Mouse (Mus musculus) hindbrain, embryonic 11.5 days (tissue): Measurements from ENCODE around the gene Syt12. TPM values are rescaled to one million over a fixed set of nuclear protein-coding genes. Genes with fewer than 3 reads are reported as not detected.
A peak's percentile ranks its signal among the peaks of the same experiment; 100 is the strongest.

Source experiments
- ATAC-seq: fragments of 200-750 bp; cut with Nextera tagmentation; 2 replicates; pipeline ENCODE4 v1.8.0; 2017; ENCODE audit warnings: mild to moderate bottlenecking, moderate TSS enrichment, moderate library complexity; ENCODE audit not compliant: low FRiP score
- DNase-seq: peaks from one replicate; pipeline ENCODE4 v3.0.0-alpha.2; 2015; ENCODE audit warnings: low spot score
- H3K27ac ChIP-seq: fragments of 300-500 bp; sonication (generic); 2 replicates; pipeline ENCODE4 v1.5.1; 2014; ENCODE audit warnings: mild to moderate bottlenecking, low read depth, low read length
- H3K27me3 ChIP-seq: fragments of 300-500 bp; sonication (generic); 2 replicates; pipeline ENCODE4 v1.6.1; 2014; ENCODE audit warnings: mild to moderate bottlenecking, low read length, moderate library complexity, mixed read lengths; ENCODE audit not compliant: control insufficient read depth, insufficient read depth
- H3K36me3 ChIP-seq: fragments of 300-500 bp; sonication (generic); 2 replicates; pipeline ENCODE4 v1.6.1; 2014; ENCODE audit warnings: mild to moderate bottlenecking, low read length, moderate library complexity, mixed read lengths; ENCODE audit not compliant: control insufficient read depth, insufficient read depth
- H3K4me1 ChIP-seq: fragments of 300-500 bp; sonication (generic); replicated peaks from 2 replicates; pipeline ENCODE4 v1.6.1; 2014; ENCODE audit warnings: low read length, mixed read lengths; ENCODE audit not compliant: control insufficient read depth, insufficient read depth
- H3K4me2 ChIP-seq: fragments of 300-500 bp; sonication (generic); replicated peaks from 2 replicates; pipeline ENCODE4 v1.6.1; 2014; ENCODE audit warnings: mild to moderate bottlenecking, low read depth, low read length
- H3K4me3 ChIP-seq: fragments of 300-500 bp; sonication (generic); 2 replicates; pipeline ENCODE4 v1.5.1; 2014; ENCODE audit warnings: low read depth, low read length
- H3K9ac ChIP-seq: fragments of 300-500 bp; sonication (generic); 2 replicates; pipeline ENCODE4 v1.6.1; 2014; ENCODE audit warnings: low read depth, low read length
- H3K9me3 ChIP-seq: fragments of 300-500 bp; sonication (generic); 2 replicates; pipeline ENCODE4 v1.6.1; 2016; ENCODE audit warnings: low read length; ENCODE audit not compliant: control insufficient read depth
- WGBS: fragments of 180-500 bp; shearing (Covaris S2); extraction: QIAGEN DNeasy Blood & Tissue Kit; methylation state at CpG from one replicate; pipeline ENCODE4 v1.1.7; 2014; 5-methylcytosine and 5-hydroxymethylcytosine counted together
- polyA plus RNA-seq: library from polyadenylated mRNA; unstranded; fragments of >200 nt; fragmentation: Nextera tagmentation; extraction: Ambion mirVana; gene quantifications from 2 replicates; pipeline ENCODE4 v1.2.1, GENCODE M21; 2014

Syt12 gene
- polyA plus RNA-seq, 1 experiment from 2014 or later = 0.99 TPM

DNA sequence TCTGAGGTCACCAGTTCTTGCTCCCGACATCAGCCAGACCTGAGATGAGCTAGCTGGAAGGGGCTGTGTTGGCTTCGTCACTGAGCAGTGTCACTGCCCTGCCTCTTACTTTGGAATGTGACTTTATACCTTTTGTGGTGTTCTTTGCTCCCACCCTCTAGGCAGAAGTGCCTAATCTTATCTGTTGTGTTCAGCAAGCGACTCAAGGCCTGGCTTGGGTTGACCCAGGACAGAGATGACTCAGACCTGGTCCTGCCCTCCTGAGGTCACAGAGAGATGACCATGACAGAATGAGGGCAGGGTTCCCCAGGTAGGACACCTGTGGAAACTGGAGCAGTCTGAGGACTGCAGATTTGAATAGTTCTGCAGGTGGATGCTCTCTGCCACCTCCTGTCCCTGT, 41.0 kb downstream of the Syt12 start:
- WGBS = 93% methylated on average over 3 of the region's 3 CpGs

GRCm38 (mm10) chr19:4434999-4435398, 42.2 kb downstream of the Syt12 start:
- peaks cover 7% of the 10 kb centered on the region; the same call in 1 of the 2 replicates for H3K27me3 ChIP-seq
- no peaks in the 10 kb centered on the region for H3K9me3 ChIP-seq
- ATAC-seq (no peak), DNase-seq (no peak)
- 82% methylated on average over 1 of the region's 1 CpGs for WGBS
- H3K36me3 ChIP-seq = no peaks in the 10 kb centered on the region
- H3K4me3 ChIP-seq = no peak overlapping the region
- H3K4me1 ChIP-seq = no peaks in the 10 kb centered on the region; the same call in 1 of the 2 replicates
- H3K9ac ChIP-seq = no peak overlapping the region
- no peak overlapping the region for H3K27ac ChIP-seq
- no peak overlapping the region for H3K4me2 ChIP-seq

More for the DNA sequence above, 41.0 kb downstream of the Syt12 start:
- Histone ChIP-seq H3K4me1 (no peaks in the 10 kb centered on the region; the same call in 1 of the 2 replicates), H3K9me3 (no peaks in the 10 kb centered on the region), H3K4me3 (no peak overlapping the region), H3K9ac (no peak overlapping the region), H3K4me2 (no peak overlapping the region), H3K36me3 (no peaks in the 10 kb centered on the region), H3K27ac (no peak overlapping the region), H3K27me3 (peaks cover 13% of the 10 kb centered on the region; the same call in 1 of the 2 replicates)
- ATAC-seq (no peak), DNase-seq (no peak)

- WGBS = 88% methylated on average over 1 of the region's 1 CpGs
Measured at GRCm38 (mm10) chr19:4433756-4434155, 43.5 kb downstream of the Syt12 start.

DNA sequence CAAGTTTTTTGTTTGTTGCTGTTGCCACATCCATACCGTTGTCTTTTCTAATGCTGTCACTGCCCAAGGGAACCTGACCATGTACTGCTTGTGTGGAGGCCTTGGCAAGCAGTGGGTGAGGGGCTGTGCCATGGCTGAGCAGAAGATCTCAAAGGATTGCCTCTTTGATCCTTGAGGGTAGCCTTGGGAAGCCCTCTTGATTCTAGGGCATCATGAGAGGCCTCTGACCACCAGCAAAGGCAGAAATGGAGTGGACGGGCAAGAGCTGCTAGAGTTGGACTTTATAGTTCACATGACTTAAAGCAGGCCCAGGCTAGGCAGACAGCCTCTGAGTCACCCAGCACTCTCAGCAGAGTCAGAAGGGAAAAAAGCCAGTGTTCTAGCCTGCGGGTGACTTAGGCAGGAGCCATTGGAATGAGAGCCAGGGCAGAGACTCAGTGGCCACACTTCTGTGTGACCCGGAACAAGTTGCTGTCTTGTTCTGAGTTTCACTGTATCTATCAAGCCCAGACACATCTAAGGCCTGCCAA, 47.1 kb downstream of the Syt12 start:
- no peak for DNase-seq
- Histone ChIP-seq H3K4me2 (no peak overlapping the region), H3K4me1 (no peaks in the 10 kb centered on the region), H3K9me3 (no peaks in the 10 kb centered on the region), H3K36me3 (no peaks in the 10 kb centered on the region), H3K27me3 (no peaks in the 10 kb centered on the region), H3K4me3 (no peak overlapping the region), H3K9ac (no peak overlapping the region), H3K27ac (no peak overlapping the region)
- WGBS = 94% methylated on average over 4 of the region's 4 CpGs
- ATAC-seq = no peak

More at GRCm38 (mm10) chr19:4433756-4434155, 43.5 kb downstream of the Syt12 start:
- Histone ChIP-seq H3K27me3 (0 out of 2 replicates have a peak, but pooled peaks cover under 1% of the 10 kb centered on the region), H3K9me3 (no peaks in the 10 kb centered on the region), H3K4me3 (no peak overlapping the region), H3K9ac (no peak overlapping the region), H3K4me1 (no peaks in the 10 kb centered on the region), H3K36me3 (no peaks in the 10 kb centered on the region), H3K27ac (no peak overlapping the region), H3K4me2 (no peak overlapping the region)
- ATAC-seq = no peak
- no peak for DNase-seq

- no peak overlapping the region for H3K27ac ChIP-seq
- no peaks in the 10 kb centered on the region for H3K36me3 ChIP-seq
- DNase-seq = peak; percentile 47
- no peaks in the 10 kb centered on the region for H3K9me3 ChIP-seq
- H3K4me2 ChIP-seq = no peak overlapping the region
- no peak overlapping the region for H3K4me3 ChIP-seq
- ATAC-seq = no peak
- no peak overlapping the region for H3K9ac ChIP-seq
- 72% methylated on average over 19 of the region's 19 CpGs for WGBS
- no peaks in the 10 kb centered on the region for H3K4me1 ChIP-seq
- no peaks in the 10 kb centered on the region for H3K27me3 ChIP-seq
Measured at GRCm38 (mm10) chr19:4425610-4426366, 51.5 kb downstream of the Syt12 start.

GRCm38 (mm10) chr19:4423021-4423420, 54.2 kb downstream of the Syt12 start:
- H3K9me3 ChIP-seq = no peaks in the 10 kb centered on the region
- H3K36me3 ChIP-seq = no peaks in the 10 kb centered on the region

GRCm38 (mm10) chr19:4422581-4422980, 54.7 kb downstream of the Syt12 start:
- Histone ChIP-seq H3K4me2 (no peak overlapping the region), H3K36me3 (no peaks in the 10 kb centered on the region), H3K9ac (no peak overlapping the region), H3K27ac (no peak overlapping the region), H3K4me1 (no peaks in the 10 kb centered on the region), H3K9me3 (no peaks in the 10 kb centered on the region), H3K27me3 (no peaks in the 10 kb centered on the region), H3K4me3 (no peak overlapping the region)
- no peak for ATAC-seq
- WGBS = 97% methylated on average over 3 of the region's 3 CpGs
- DNase-seq = no peak

More at GRCm38 (mm10) chr19:4423021-4423420, 54.2 kb downstream of the Syt12 start:
- DNase-seq (no peak), ATAC-seq (no peak)
- no peak overlapping the region for H3K4me2 ChIP-seq
- H3K27ac ChIP-seq = no peak overlapping the region
- no peak overlapping the region for H3K9ac ChIP-seq
- 78% methylated on average over 3 of the region's 3 CpGs for WGBS
- no peaks in the 10 kb centered on the region for H3K4me1 ChIP-seq
- no peak overlapping the region for H3K4me3 ChIP-seq
- no peaks in the 10 kb centered on the region for H3K27me3 ChIP-seq

DNA sequence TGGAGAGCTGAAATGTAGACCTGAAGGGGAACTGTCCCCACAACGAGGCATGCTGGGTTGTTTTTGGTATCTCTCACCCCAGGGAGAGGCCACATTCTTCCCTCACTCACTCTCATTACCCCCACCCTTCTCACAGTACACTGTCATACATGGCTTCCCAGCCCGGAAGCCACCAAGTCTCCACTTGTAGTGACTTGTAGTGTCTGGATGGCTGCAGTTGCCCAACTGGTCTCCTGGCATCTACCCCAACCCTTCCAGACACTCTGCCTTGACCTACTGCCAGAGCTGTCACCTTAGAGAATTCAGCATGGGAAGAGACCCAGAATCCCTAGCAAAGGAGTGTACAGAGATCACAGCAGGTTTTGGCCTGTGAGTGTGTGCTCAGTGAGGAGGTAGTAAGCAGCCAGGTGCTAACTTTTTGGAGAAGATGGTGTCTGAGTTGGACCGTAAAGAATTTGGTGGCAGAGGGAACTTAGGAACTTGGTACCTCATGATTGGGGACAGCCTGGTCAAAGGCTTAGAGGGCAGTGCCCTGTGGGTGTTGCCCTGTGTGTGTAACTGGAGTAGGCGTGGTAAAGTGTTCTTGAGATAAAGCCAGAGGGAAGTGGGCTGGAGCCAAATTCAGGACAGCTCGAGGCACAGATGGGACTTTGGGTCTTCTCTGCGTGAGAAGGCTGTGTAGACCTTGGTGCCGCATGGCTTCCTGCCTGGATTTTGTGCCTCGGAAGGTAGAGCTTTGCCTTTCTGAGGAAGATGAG, 56.9 kb downstream of the Syt12 start:
- Histone ChIP-seq H3K9me3 (no peaks in the 10 kb centered on the region), H3K4me2 (no peak overlapping the region), H3K4me3 (no peak overlapping the region), H3K4me1 (no peaks in the 10 kb centered on the region), H3K9ac (no peak overlapping the region), H3K27ac (no peak overlapping the region), H3K27me3 (no peaks in the 10 kb centered on the region), H3K36me3 (no peaks in the 10 kb centered on the region)
- 90% methylated on average over 8 of the region's 8 CpGs for WGBS
- ATAC-seq (no peak), DNase-seq (no peak)
